Mouse (Mus musculus) hindbrain, embryonic 10.5 days (tissue): ENCODE data around the gene Negr1. TPM values are rescaled to one million over a fixed set of nuclear protein-coding genes. Genes with fewer than 3 reads are reported as not detected.

ENCODE experiments used
- DNase-seq: peaks from one replicate; pipeline ENCODE4 v3.0.0-alpha.2; 2017; ENCODE audit warnings: low spot score
- H3K27ac ChIP-seq: fragments of 300-500 bp; sonication (generic); 2 replicates; pipeline ENCODE4 v1.5.1; 2016; ENCODE audit warnings: mild to moderate bottlenecking, moderate library complexity
- H3K27me3 ChIP-seq: fragments of 300-500 bp; sonication (generic); 2 replicates; pipeline ENCODE4 v1.6.1; 2016; ENCODE audit warnings: mild to moderate bottlenecking; ENCODE audit not compliant: poor library complexity, insufficient read depth, severe bottlenecking
- H3K36me3 ChIP-seq: fragments of 300-500 bp; sonication (generic); 2 replicates; pipeline ENCODE4 v1.6.1; 2016; ENCODE audit warnings: mild to moderate bottlenecking, moderate library complexity
- H3K4me1 ChIP-seq: fragments of 300-500 bp; sonication (generic); replicated peaks from 2 replicates; pipeline ENCODE4 v1.6.1; 2016; ENCODE audit warnings: mild to moderate bottlenecking
- H3K4me3 ChIP-seq: fragments of 300-500 bp; sonication (generic); 2 replicates; pipeline ENCODE4 v1.5.1; 2016; ENCODE audit warnings: mild to moderate bottlenecking, moderate library complexity
- H3K9me3 ChIP-seq: fragments of 300-500 bp; sonication (generic); 2 replicates; pipeline ENCODE4 v1.6.1; 2016; ENCODE audit warnings: mild to moderate bottlenecking, moderate library complexity
- WGBS: fragments of 180-500 bp; shearing (Covaris S2); methylation state at CpG from one replicate; pipeline ENCODE4 v1.1.7; 2016; 5-methylcytosine and 5-hydroxymethylcytosine counted together
- polyA plus RNA-seq: library from polyadenylated mRNA; unstranded; fragments of >200 nt; fragmentation: Nextera tagmentation; extraction: Ambion mirVana; gene quantifications from 2 replicates; pipeline ENCODE4 v1.2.1, GENCODE M21; 2016

Negr1 gene
- polyA plus RNA-seq, 1 experiment from 2014 or later, result 4.7 TPM

GRCm38 (mm10) chr3:157209386-157209785, 647.8 kb downstream of the Negr1 start:
- no peaks in the 10 kb centered on the region for H3K27me3 ChIP-seq
- no peak overlapping the region for H3K4me3 ChIP-seq
- no peaks in the 10 kb centered on the region for H3K36me3 ChIP-seq
- H3K27ac ChIP-seq, result no peak overlapping the region
- no peak for DNase-seq
- no peaks in the 10 kb centered on the region for H3K9me3 ChIP-seq
- peaks cover 8% of the 10 kb centered on the region for H3K4me1 ChIP-seq
- WGBS, result 79% methylated on average over 2 of the region's 2 CpGs

- Histone ChIP-seq H3K27me3 (no peaks in the 10 kb centered on the region), H3K4me3 (no peak overlapping the region), H3K4me1 (peaks cover 5% of the 10 kb centered on the region; the same call in 1 of the 2 replicates), H3K9me3 (no peaks in the 10 kb centered on the region), H3K27ac (no peak overlapping the region), H3K36me3 (no peaks in the 10 kb centered on the region)
- DNase-seq, result peak; percentile 7
- WGBS, result 77% methylated on average over 5 of the region's 5 CpGs
Observed at GRCm38 (mm10) chr3:157215937-157216719, 654.5 kb downstream of the Negr1 start.

- Histone ChIP-seq H3K27me3 (no peaks in the 10 kb centered on the region), H3K9me3 (no peaks in the 10 kb centered on the region), H3K4me3 (no peak overlapping the region), H3K27ac (no peak overlapping the region), H3K36me3 (no peaks in the 10 kb centered on the region), H3K4me1 (peaks cover 5% of the 10 kb centered on the region; the same call in 1 of the 2 replicates)
- no peak for DNase-seq
- WGBS, result 51% methylated on average over 2 of the region's 2 CpGs
Observed at GRCm38 (mm10) chr3:157217794-157218193, 656.2 kb downstream of the Negr1 start.

GRCm38 (mm10) chr3:157224920-157225319, 663.3 kb downstream of the Negr1 start:
- WGBS, result 64% methylated on average over 4 of the region's 4 CpGs
- Histone ChIP-seq H3K27me3 (no peaks in the 10 kb centered on the region), H3K36me3 (no peaks in the 10 kb centered on the region), H3K9me3 (no peaks in the 10 kb centered on the region), H3K4me3 (no peak overlapping the region), H3K27ac (no peak overlapping the region), H3K4me1 (no peaks in the 10 kb centered on the region)
- DNase-seq, result no peak

- H3K27ac ChIP-seq, result no peak overlapping the region; the same call in 1 of the 2 replicates
- H3K4me1 ChIP-seq, result no peaks in the 10 kb centered on the region
- H3K9me3 ChIP-seq, result no peaks in the 10 kb centered on the region
- WGBS, result 44% methylated on average over 5 of the region's 5 CpGs
- H3K36me3 ChIP-seq, result no peaks in the 10 kb centered on the region
- peak; percentile 26 for DNase-seq
- no peak overlapping the region for H3K4me3 ChIP-seq
- H3K27me3 ChIP-seq, result no peaks in the 10 kb centered on the region
Observed at GRCm38 (mm10) chr3:157232723-157233122, 671.1 kb downstream of the Negr1 start.

GRCm38 (mm10) chr3:157240240-157240639, 678.6 kb downstream of the Negr1 start:
- Histone ChIP-seq H3K4me3 (no peak overlapping the region), H3K9me3 (no peaks in the 10 kb centered on the region), H3K4me1 (no peaks in the 10 kb centered on the region), H3K27ac (no peak overlapping the region), H3K27me3 (no peaks in the 10 kb centered on the region), H3K36me3 (no peaks in the 10 kb centered on the region)
- DNase-seq, result no peak
- WGBS, result 91% methylated on average over 1 of the region's 1 CpGs

GRCm38 (mm10) chr3:157255446-157255845, 693.9 kb downstream of the Negr1 start:
- H3K27ac ChIP-seq, result no peak overlapping the region
- no peaks in the 10 kb centered on the region for H3K9me3 ChIP-seq
- DNase-seq, result no peak
- H3K27me3 ChIP-seq, result no peaks in the 10 kb centered on the region
- H3K36me3 ChIP-seq, result no peaks in the 10 kb centered on the region
- peaks cover 11% of the 10 kb centered on the region for H3K4me1 ChIP-seq
- H3K4me3 ChIP-seq, result no peak overlapping the region
- WGBS, result 39% methylated on average over 1 of the region's 1 CpGs

GRCm38 (mm10) chr3:157255863-157256262, 694.3 kb downstream of the Negr1 start:
- H3K27me3 ChIP-seq, result no peaks in the 10 kb centered on the region
- H3K4me3 ChIP-seq, result no peak overlapping the region
- H3K4me1 ChIP-seq, result peaks cover 11% of the 10 kb centered on the region
- no peaks in the 10 kb centered on the region for H3K36me3 ChIP-seq
- DNase-seq, result no peak
- H3K9me3 ChIP-seq, result no peaks in the 10 kb centered on the region
- H3K27ac ChIP-seq, result no peak overlapping the region
- 37% methylated on average over 3 of the region's 3 CpGs for WGBS

GRCm38 (mm10) chr3:157268742-157269141, 707.1 kb downstream of the Negr1 start:
- no peaks in the 10 kb centered on the region for H3K27me3 ChIP-seq
- 73% methylated on average over 4 of the region's 4 CpGs for WGBS
- H3K4me1 ChIP-seq, result no peaks in the 10 kb centered on the region
- H3K36me3 ChIP-seq, result no peaks in the 10 kb centered on the region
- H3K4me3 ChIP-seq, result no peak overlapping the region
- H3K9me3 ChIP-seq, result no peaks in the 10 kb centered on the region
- H3K27ac ChIP-seq, result no peak overlapping the region
- DNase-seq, result no peak

- H3K27ac ChIP-seq, result no peak overlapping the region
- no peaks in the 10 kb centered on the region for H3K4me1 ChIP-seq
- H3K36me3 ChIP-seq, result no peaks in the 10 kb centered on the region
Observed at GRCm38 (mm10) chr3:157272379-157272778, 710.8 kb downstream of the Negr1 start.

GRCm38 (mm10) chr3:157274143-157274542, 712.5 kb downstream of the Negr1 start:
- Histone ChIP-seq H3K27me3 (no peaks in the 10 kb centered on the region), H3K9me3 (no peaks in the 10 kb centered on the region), H3K27ac (no peak overlapping the region), H3K4me3 (no peak overlapping the region), H3K4me1 (no peaks in the 10 kb centered on the region), H3K36me3 (no peaks in the 10 kb centered on the region)
- WGBS, result 92% methylated on average over 1 of the region's 1 CpGs
- DNase-seq, result no peak

More at GRCm38 (mm10) chr3:157272379-157272778, 710.8 kb downstream of the Negr1 start:
- no peak overlapping the region for H3K4me3 ChIP-seq
- no peaks in the 10 kb centered on the region for H3K27me3 ChIP-seq
- no peak for DNase-seq
- no peaks in the 10 kb centered on the region for H3K9me3 ChIP-seq

- no peak for DNase-seq
- Histone ChIP-seq H3K4me3 (no peak overlapping the region), H3K36me3 (no peaks in the 10 kb centered on the region), H3K4me1 (no peaks in the 10 kb centered on the region), H3K9me3 (no peaks in the 10 kb centered on the region), H3K27ac (no peak overlapping the region), H3K27me3 (no peaks in the 10 kb centered on the region)
Observed at GRCm38 (mm10) chr3:157279717-157280116, 718.1 kb downstream of the Negr1 start.

GRCm38 (mm10) chr3:157281259-157281658, 719.7 kb downstream of the Negr1 start:
- Histone ChIP-seq H3K4me1 (no peaks in the 10 kb centered on the region), H3K36me3 (no peaks in the 10 kb centered on the region), H3K9me3 (no peaks in the 10 kb centered on the region)

More at GRCm38 (mm10) chr3:157281259-157281658, 719.7 kb downstream of the Negr1 start:
- DNase-seq, result no peak
- Histone ChIP-seq H3K27me3 (no peaks in the 10 kb centered on the region), H3K4me3 (no peak overlapping the region), H3K27ac (no peak overlapping the region)
